Mouse (Mus musculus) liver, embryonic 14.5 days (tissue): ENCODE measurements at regions not wholly inside any gene's neighbourhood (a gene's known extent, or its start where the extent isn't known, plus 50 kb on each side); places are given as distances from the start of the nearest gene placed in this dataset.

ENCODE experiments used
- CTCF ChIP-seq: IDR thresholded peaks from 2 replicates; pipeline ENCODE4 v1.5.1; 2016; ENCODE audit warnings: antibody characterized with exemption, low read depth, control low read depth
- EP300 ChIP-seq: IDR thresholded peaks from 2 replicates; pipeline ENCODE4 v1.6.1; 2016; ENCODE audit warnings: antibody characterized with exemption, low read depth

- TF ChIP-seq EP300 (no peak), CTCF (no peak)
Measured at GRCm38 (mm10) chr2:178544411-178544810, 114.1 kb downstream of the Cdh26 start.
